Mouse (Mus musculus) lung, postnatal 0 days (tissue): ENCODE data around the gene Tmf1.

Experiments used
- CTCF ChIP-seq: IDR thresholded peaks from 2 replicates; pipeline ENCODE4 v1.5.1; 2016; ENCODE audit warnings: antibody characterized with exemption, mild to moderate bottlenecking
- EP300 ChIP-seq: IDR thresholded peaks from 2 replicates; pipeline ENCODE4 v1.6.1; 2016; ENCODE audit warnings: antibody characterized with exemption, mild to moderate bottlenecking, control low read depth

DNA sequence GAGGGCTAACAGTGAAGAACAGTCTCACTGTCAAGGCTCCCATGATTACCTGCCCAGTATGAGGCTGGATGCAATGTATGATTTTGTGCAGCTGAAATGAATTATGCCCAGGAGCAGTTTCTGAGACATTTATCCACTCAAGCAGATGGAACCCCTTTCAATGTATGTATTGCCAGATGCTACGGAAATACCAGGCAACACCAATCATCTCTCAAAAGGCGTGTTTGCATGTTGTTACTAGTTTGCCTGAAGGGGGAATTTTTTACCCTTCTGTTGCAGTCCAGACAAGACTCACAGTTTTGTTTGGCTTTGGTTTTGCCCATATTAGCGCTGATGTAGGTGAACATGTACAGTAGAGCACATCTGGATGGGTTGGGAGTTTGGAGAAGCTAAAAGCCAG, 60.6 kb downstream of the Tmf1 start:
- TF ChIP-seq EP300 (no peak), CTCF (no peak)
